Mouse (Mus musculus) testis, adult 2 months (tissue): ENCODE results near the gene Pde2a.

ENCODE experiments used
- CTCF ChIP-seq: fragments of 200-500 bp; IDR thresholded peaks from 2 replicates; pipeline ENCODE4 v1.5.1; 2012; ENCODE audit warnings: low read depth, mild to moderate bottlenecking, inconsistent platforms, low read length, moderate library complexity; ENCODE audit not compliant: control insufficient read depth, insufficient read depth, insufficient replicate concordance
- POLR2A ChIP-seq: fragments of 200-500 bp; IDR thresholded peaks from 2 replicates; pipeline ENCODE4 v1.6.1; 2012; ENCODE audit warnings: low read depth, mild to moderate bottlenecking, inconsistent platforms, low read length, moderate library complexity; ENCODE audit not compliant: control insufficient read depth

DNA sequence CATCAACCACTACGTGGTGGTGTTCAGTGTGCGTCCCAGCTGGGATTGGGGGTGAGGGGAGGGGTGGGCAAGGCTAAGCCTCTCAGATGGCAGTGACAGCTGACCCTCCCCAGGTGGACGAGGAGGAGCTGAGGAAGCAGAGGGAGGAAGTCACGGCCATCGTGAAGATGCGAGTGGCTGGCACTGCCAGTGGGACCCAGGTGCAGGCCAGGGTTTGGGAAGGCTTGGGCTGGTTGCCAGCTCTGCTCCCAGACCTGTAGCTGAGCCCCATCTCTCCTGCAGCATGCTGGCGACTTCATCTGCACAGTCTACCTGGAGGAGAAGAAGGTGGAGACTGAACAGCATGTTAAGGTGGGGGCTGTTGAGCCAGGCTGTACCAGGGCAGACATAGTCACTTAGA lies 20.0 kb upstream of the Pde2a start:
- TF ChIP-seq POLR2A (no peak), CTCF (no peak)
